Mouse (Mus musculus): Measurements from ENCODE around the gene Gm5136. TPM values are rescaled to one million over a fixed set of nuclear protein-coding genes. Genes with fewer than 3 reads are reported as not detected.

Gene Gm5136
- 0.12 and 0.19 TPM in 2 replicates for polyA plus RNA-seq (2014; fragmentation: Nextera tagmentation; extraction: Ambion mirVana)

GRCm38 (mm10) chr10:108699946-108700345 is at the start of gene Gm5136:
Gene Gm5136 (minus strand): TSS chr10:108700160.
- Histone ChIP-seq H3K9me3 (ENCODE audit: control insufficient read depth, low read length) (peaks cover 3% of the 10 kb centered on the region; the same call in 1 of the 2 replicates), H3K4me3 (ENCODE audit: low read depth, low read length) (no peak within 1 kb of the TSS), H3K36me3 (ENCODE audit: control insufficient read depth, insufficient read depth, low read length) (no peaks in the 10 kb centered on the region), H3K9ac (ENCODE audit: low read length) (no peak within 1 kb of the TSS), H3K4me2 (no peak within 1 kb of the TSS), H3K4me1 (ENCODE audit: control insufficient read depth, insufficient read depth, low read length) (peaks cover 6% of the 10 kb centered on the region), H3K27ac (ENCODE audit: low read depth, low read length) (peak within 1 kb of the TSS; percentile 6; the same call in 1 of the 2 replicates), H3K27me3 (ENCODE audit: control insufficient read depth, insufficient read depth, low read length) (no peaks in the 10 kb centered on the region)
- peak; percentile 55 for ATAC-seq (ENCODE audit: low FRiP score)
- DNase-seq (ENCODE audit: low spot score, missing footprints), result no peak
- 94% methylated on average over 9 of the region's 9 CpGs for WGBS

GRCm38 (mm10) chr10:108743759-108744158 is 43.8 kb upstream of the Gm5136 start:
- no peak overlapping the region for H3K4me2 ChIP-seq
- H3K4me1 ChIP-seq (ENCODE audit: control insufficient read depth, insufficient read depth, low read length), result no peaks in the 10 kb centered on the region
- no peak for DNase-seq (ENCODE audit: low spot score, missing footprints)
- 90% methylated on average over 2 of the region's 2 CpGs for WGBS
- H3K27ac ChIP-seq (ENCODE audit: low read depth, low read length), result no peak overlapping the region
- H3K36me3 ChIP-seq (ENCODE audit: control insufficient read depth, insufficient read depth, low read length), result no peaks in the 10 kb centered on the region
- ATAC-seq (ENCODE audit: low FRiP score), result no peak
- H3K9ac ChIP-seq (ENCODE audit: low read length), result no peak overlapping the region
- H3K27me3 ChIP-seq (ENCODE audit: control insufficient read depth, insufficient read depth, low read length), result no peaks in the 10 kb centered on the region
- H3K9me3 ChIP-seq (ENCODE audit: control insufficient read depth, low read length), result no peaks in the 10 kb centered on the region
- H3K4me3 ChIP-seq (ENCODE audit: low read depth, low read length), result no peak overlapping the region

GRCm38 (mm10) chr10:108733982-108734381 is 34.0 kb upstream of the Gm5136 start:
- Histone ChIP-seq H3K9me3 (ENCODE audit: control insufficient read depth, low read length) (no peaks in the 10 kb centered on the region), H3K4me2 (no peak overlapping the region), H3K27ac (ENCODE audit: low read depth, low read length) (no peak overlapping the region), H3K4me3 (ENCODE audit: low read depth, low read length) (no peak overlapping the region), H3K9ac (ENCODE audit: low read length) (no peak overlapping the region), H3K36me3 (ENCODE audit: control insufficient read depth, insufficient read depth, low read length) (no peaks in the 10 kb centered on the region), H3K27me3 (ENCODE audit: control insufficient read depth, insufficient read depth, low read length) (no peaks in the 10 kb centered on the region), H3K4me1 (ENCODE audit: control insufficient read depth, insufficient read depth, low read length) (no peaks in the 10 kb centered on the region)
- 64% methylated on average over 2 of the region's 2 CpGs for whole genome bisulfite sequencing
- ATAC-seq (ENCODE audit: low FRiP score), result 0 out of 2 replicates have a peak, but pooled peaks have one; percentile 38
- no peak for DNase-seq (ENCODE audit: low spot score, missing footprints)

- Histone ChIP-seq H3K27ac (ENCODE audit: low read depth, low read length) (no peak overlapping the region), H3K4me2 (no peak overlapping the region), H3K4me3 (ENCODE audit: low read depth, low read length) (no peak overlapping the region), H3K36me3 (ENCODE audit: control insufficient read depth, insufficient read depth, low read length) (no peaks in the 10 kb centered on the region), H3K27me3 (ENCODE audit: control insufficient read depth, insufficient read depth, low read length) (no peaks in the 10 kb centered on the region), H3K9me3 (ENCODE audit: control insufficient read depth, low read length) (no peaks in the 10 kb centered on the region), H3K9ac (ENCODE audit: low read length) (no peak overlapping the region), H3K4me1 (ENCODE audit: control insufficient read depth, insufficient read depth, low read length) (no peaks in the 10 kb centered on the region)
- DNase-seq (ENCODE audit: low spot score, missing footprints) (no peak), ATAC-seq (ENCODE audit: low FRiP score) (no peak)
- 81% methylated on average over 8 of the region's 8 CpGs for WGBS
These were observed 29.0 kb upstream of the Gm5136 start for GRCm38 (mm10) chr10:108728961-108729360.

- Histone ChIP-seq H3K9me3 (ENCODE audit: control insufficient read depth, low read length) (no peaks in the 10 kb centered on the region), H3K9ac (ENCODE audit: low read length) (no peak overlapping the region), H3K4me2 (no peak overlapping the region), H3K36me3 (ENCODE audit: control insufficient read depth, insufficient read depth, low read length) (no peaks in the 10 kb centered on the region), H3K4me3 (ENCODE audit: low read depth, low read length) (no peak overlapping the region), H3K27ac (ENCODE audit: low read depth, low read length) (no peak overlapping the region), H3K4me1 (ENCODE audit: control insufficient read depth, insufficient read depth, low read length) (no peaks in the 10 kb centered on the region), H3K27me3 (ENCODE audit: control insufficient read depth, insufficient read depth, low read length) (no peaks in the 10 kb centered on the region)
- no peak for ATAC-seq (ENCODE audit: low FRiP score)
- 88% methylated on average over 4 of the region's 4 CpGs for WGBS
- no peak for DNase-seq (ENCODE audit: low spot score, missing footprints)
These were observed 26.4 kb upstream of the Gm5136 start for GRCm38 (mm10) chr10:108726391-108726790.

GRCm38 (mm10) chr10:108724878-108725277 is 24.9 kb upstream of the Gm5136 start:
- DNase-seq (ENCODE audit: low spot score, missing footprints), result no peak
- H3K4me3 ChIP-seq (ENCODE audit: low read depth, low read length), result no peak overlapping the region
- no peak overlapping the region for H3K9ac ChIP-seq (ENCODE audit: low read length)
- no peak overlapping the region for H3K4me2 ChIP-seq
- H3K27me3 ChIP-seq (ENCODE audit: control insufficient read depth, insufficient read depth, low read length), result no peaks in the 10 kb centered on the region
- H3K9me3 ChIP-seq (ENCODE audit: control insufficient read depth, low read length), result no peaks in the 10 kb centered on the region
- ATAC-seq (ENCODE audit: low FRiP score), result no peak
- no peak overlapping the region for H3K27ac ChIP-seq (ENCODE audit: low read depth, low read length)
- 85% methylated on average over 3 of the region's 3 CpGs for WGBS
- H3K4me1 ChIP-seq (ENCODE audit: control insufficient read depth, insufficient read depth, low read length), result no peaks in the 10 kb centered on the region
- H3K36me3 ChIP-seq (ENCODE audit: control insufficient read depth, insufficient read depth, low read length), result no peaks in the 10 kb centered on the region

- H3K27ac ChIP-seq (ENCODE audit: low read depth, low read length), result no peak overlapping the region
- no peak for ATAC-seq (ENCODE audit: low FRiP score)
- H3K36me3 ChIP-seq (ENCODE audit: control insufficient read depth, insufficient read depth, low read length), result no peaks in the 10 kb centered on the region
- WGBS, result 80% methylated on average over 5 of the region's 5 CpGs
- DNase-seq (ENCODE audit: low spot score, missing footprints), result no peak
- no peaks in the 10 kb centered on the region for H3K27me3 ChIP-seq (ENCODE audit: control insufficient read depth, insufficient read depth, low read length)
- no peak overlapping the region for H3K4me3 ChIP-seq (ENCODE audit: low read depth, low read length)
- H3K9ac ChIP-seq (ENCODE audit: low read length), result no peak overlapping the region
- no peak overlapping the region for H3K4me2 ChIP-seq
- no peaks in the 10 kb centered on the region for H3K9me3 ChIP-seq (ENCODE audit: control insufficient read depth, low read length)
- H3K4me1 ChIP-seq (ENCODE audit: control insufficient read depth, insufficient read depth, low read length), result no peaks in the 10 kb centered on the region
These were observed 10.6 kb upstream of the Gm5136 start for GRCm38 (mm10) chr10:108710514-108710913.

- ATAC-seq (ENCODE audit: low FRiP score) (no peak), DNase-seq (ENCODE audit: low spot score, missing footprints) (no peak)
- H3K4me3 ChIP-seq (ENCODE audit: low read depth, low read length), result no peak overlapping the region
- no peak overlapping the region for H3K27ac ChIP-seq (ENCODE audit: low read depth, low read length)
- no peak overlapping the region for H3K4me2 ChIP-seq
- H3K27me3 ChIP-seq (ENCODE audit: control insufficient read depth, insufficient read depth, low read length), result no peaks in the 10 kb centered on the region
- H3K9ac ChIP-seq (ENCODE audit: low read length), result no peak overlapping the region
- WGBS, result 91% methylated on average over 3 of the region's 3 CpGs
- H3K36me3 ChIP-seq (ENCODE audit: control insufficient read depth, insufficient read depth, low read length), result no peaks in the 10 kb centered on the region
- peaks cover 6% of the 10 kb centered on the region for H3K4me1 ChIP-seq (ENCODE audit: control insufficient read depth, insufficient read depth, low read length)
- peaks cover 3% of the 10 kb centered on the region; the same call in 1 of the 2 replicates for H3K9me3 ChIP-seq (ENCODE audit: control insufficient read depth, low read length)
These were observed 5.7 kb upstream of the Gm5136 start for GRCm38 (mm10) chr10:108705658-108706057.

- peak; percentile 85 for ATAC-seq (ENCODE audit: low FRiP score)
- WGBS, result 28% methylated on average over 14 of the region's 14 CpGs
These were observed 1.6 kb upstream of the Gm5136 start for GRCm38 (mm10) chr10:108701361-108702128.

More at GRCm38 (mm10) chr10:108701361-108702128, 1.6 kb upstream of the Gm5136 start:
- H3K4me3 ChIP-seq (ENCODE audit: low read depth, low read length), result no peak overlapping the region
- no peaks in the 10 kb centered on the region for H3K36me3 ChIP-seq (ENCODE audit: control insufficient read depth, insufficient read depth, low read length)
- peaks cover 6% of the 10 kb centered on the region for H3K4me1 ChIP-seq (ENCODE audit: control insufficient read depth, insufficient read depth, low read length)
- no peak overlapping the region for H3K9ac ChIP-seq (ENCODE audit: low read length)
- H3K27ac ChIP-seq (ENCODE audit: low read depth, low read length), result peak overlapping the region; percentile 6
- peaks cover 3% of the 10 kb centered on the region; the same call in 1 of the 2 replicates for H3K9me3 ChIP-seq (ENCODE audit: control insufficient read depth, low read length)
- H3K27me3 ChIP-seq (ENCODE audit: control insufficient read depth, insufficient read depth, low read length), result no peaks in the 10 kb centered on the region
- peak overlapping the region; percentile 17; the same call in 1 of the 2 replicates for H3K4me2 ChIP-seq
- peak; percentile 93 for DNase-seq (ENCODE audit: low spot score, missing footprints)

All from midbrain, embryonic 11.5 days (tissue).